Mouse (Mus musculus): Measurements from ENCODE around the gene Pip5k1b.

The Pip5k1b gene

GRCm38 (mm10) chr19:24330366-24330765 is 225.3 kb downstream of the Pip5k1b start:
- no peak for DNase-seq

- no peak for DNase-seq
Measured at GRCm38 (mm10) chr19:24327921-24328320, 227.8 kb downstream of the Pip5k1b start.

GRCm38 (mm10) chr19:24326969-24327368 is 228.7 kb downstream of the Pip5k1b start:
- DNase-seq, result no peak

- no peak for DNase-seq
Measured at GRCm38 (mm10) chr19:24325692-24326091, 230.0 kb downstream of the Pip5k1b start.

- no peak for DNase-seq
Measured at GRCm38 (mm10) chr19:24323841-24324613, 231.6 kb downstream of the Pip5k1b start.

- no peak for DNase-seq
Measured at GRCm38 (mm10) chr19:24321900-24322311, 233.8 kb downstream of the Pip5k1b start.

GRCm38 (mm10) chr19:24321211-24321899 is 234.3 kb downstream of the Pip5k1b start:
- no peak for DNase-seq

GRCm38 (mm10) chr19:24318172-24318571 is 237.5 kb downstream of the Pip5k1b start:
- no peak for DNase-seq

GRCm38 (mm10) chr19:24317731-24318130 is 237.9 kb downstream of the Pip5k1b start:
- no peak for DNase-seq

GRCm38 (mm10) chr19:24317038-24317591 is 238.6 kb downstream of the Pip5k1b start:
- DNase-seq, result no peak

GRCm38 (mm10) chr19:24316060-24316725 is 239.5 kb downstream of the Pip5k1b start:
- no peak for DNase-seq

- no peak for DNase-seq
Measured at GRCm38 (mm10) chr19:24315234-24315633, 240.4 kb downstream of the Pip5k1b start.

- peak; percentile 53 for DNase-seq
Measured at GRCm38 (mm10) chr19:24314676-24315075, 241.0 kb downstream of the Pip5k1b start.

GRCm38 (mm10) chr19:24312556-24313342 is 242.9 kb downstream of the Pip5k1b start:
- no peak for DNase-seq

GRCm38 (mm10) chr19:24312046-24312445 is 243.6 kb downstream of the Pip5k1b start:
- no peak for DNase-seq

GRCm38 (mm10) chr19:24308305-24308705 is 247.4 kb downstream of the Pip5k1b start:
- DNase-seq, result peak; percentile 62

GRCm38 (mm10) chr19:24307271-24308221 is 248.1 kb downstream of the Pip5k1b start:
- DNase-seq, result peak; percentile 40

- no peak for DNase-seq
Measured at GRCm38 (mm10) chr19:24306351-24306750, 249.3 kb downstream of the Pip5k1b start.

- no peak for DNase-seq
Measured at GRCm38 (mm10) chr19:24302198-24302597, 253.5 kb downstream of the Pip5k1b start.

GRCm38 (mm10) chr19:24301768-24302148 is 253.9 kb downstream of the Pip5k1b start:
- DNase-seq, result no peak

Measured in cerebellum, adult 8-10 months (tissue).